Mouse (Mus musculus) small intestine, adult 2 months (tissue): ENCODE measurements around the gene Il1r1.

ENCODE experiments used
- CTCF ChIP-seq: fragments of 200-500 bp; IDR thresholded peaks from 2 replicates; pipeline ENCODE4 v1.5.1; 2012; ENCODE audit warnings: low read depth, mild to moderate bottlenecking, control low read depth, inconsistent platforms, low read length, moderate library complexity, mixed read lengths; ENCODE audit not compliant: insufficient replicate concordance, insufficient read length; ENCODE audit errors: extremely low read depth
- POLR2A ChIP-seq: fragments of 200-500 bp; IDR thresholded peaks from 2 replicates; pipeline ENCODE4 v1.6.1; 2012; ENCODE audit warnings: low read depth, mild to moderate bottlenecking, control low read depth, inconsistent platforms, low read length, moderate library complexity

DNA sequence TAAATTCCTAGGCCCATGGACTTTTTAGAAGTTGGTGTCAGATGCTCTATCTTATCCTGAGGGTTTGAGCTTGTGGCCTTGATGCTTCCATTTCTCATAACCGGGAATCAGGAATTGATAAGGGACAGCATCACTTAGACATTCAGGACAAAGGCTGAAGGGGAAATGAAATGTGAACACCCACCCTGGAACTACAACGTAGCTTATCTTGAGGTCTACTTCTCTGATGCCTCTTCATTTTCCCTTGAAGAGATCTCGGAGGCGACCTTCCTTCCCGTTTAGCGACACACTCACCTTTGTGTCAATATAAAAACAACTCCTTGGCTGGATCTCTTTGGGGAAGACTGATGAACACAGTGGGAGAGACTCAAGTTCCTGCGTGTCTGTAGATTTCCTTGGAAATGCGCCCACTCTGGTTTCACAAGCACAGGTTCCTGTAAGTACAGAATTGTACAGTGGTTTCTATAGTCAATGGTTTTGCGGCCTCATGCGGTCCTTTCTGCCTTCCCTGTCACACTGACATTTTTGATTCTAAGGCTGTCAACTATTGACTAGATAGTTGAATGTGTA is 46.7 kb downstream of the Il1r1 start:
- TF ChIP-seq POLR2A = no peak
- TF ChIP-seq CTCF = no peak
